Mouse (Mus musculus) ES-Bruce4 (cell line): ENCODE data around the gene Bmp4.

Source experiments
- CTCF ChIP-seq: IDR thresholded peaks from one replicate; pipeline ENCODE4 v1.8.1; 2011; ENCODE audit warnings: low read depth, low read length
- EP300 ChIP-seq: IDR thresholded peaks from 2 replicates; pipeline ENCODE4 v1.6.1; 2011; ENCODE audit warnings: low read depth, low read length; ENCODE audit not compliant: insufficient read depth
- POLR2A ChIP-seq: IDR thresholded peaks from one replicate; pipeline ENCODE4 v1.8.1; 2011; ENCODE audit warnings: low read length; ENCODE audit not compliant: insufficient read depth

- TF ChIP-seq POLR2A (no peak), EP300 (no peak), CTCF (no peak)
These were observed 9.0 kb downstream of the Bmp4 start for GRCm38 (mm10) chr14:46381457-46381856.
